Mouse (Mus musculus): ENCODE data around the gene Cckbr.

Gene Cckbr

DNA sequence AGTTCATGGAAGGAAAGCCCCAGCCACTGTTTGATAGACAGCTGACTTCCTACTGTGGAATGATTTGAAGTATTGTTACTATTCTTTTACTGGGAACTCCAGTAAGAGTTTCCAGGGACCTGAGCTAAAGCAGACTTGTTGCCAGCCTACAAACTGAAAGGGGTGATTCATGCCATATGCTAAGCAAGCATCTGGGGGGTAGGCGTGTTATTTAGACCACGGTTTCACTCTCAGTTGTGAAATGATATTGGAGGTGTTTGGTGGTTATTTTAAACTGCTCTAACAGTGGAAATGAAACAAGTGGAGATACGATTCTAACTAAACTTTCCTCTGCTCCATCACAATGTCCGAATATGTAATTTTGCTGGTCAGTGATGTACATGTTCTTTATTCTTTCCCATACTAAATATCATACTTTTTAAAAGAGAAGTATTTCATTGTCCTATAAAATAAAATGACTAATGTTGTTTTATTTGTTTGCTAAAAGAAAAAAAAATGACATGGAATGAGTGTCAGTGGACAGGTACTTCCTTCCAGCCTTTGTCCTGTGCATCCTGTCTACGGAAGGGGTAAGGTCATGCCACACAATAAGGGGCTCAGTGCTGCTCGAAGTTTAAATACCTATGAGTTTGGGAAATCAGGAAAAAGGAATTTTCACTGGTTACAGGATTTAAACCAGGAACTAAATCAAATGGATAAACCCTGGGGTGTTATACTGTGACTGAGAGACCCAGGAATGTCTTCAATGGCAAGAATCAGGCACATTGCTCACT, 61.8 kb downstream of the Cckbr start:
- peak; percentile 67 for DNase-seq (ENCODE audit: low read depth, low spot score)

GRCm38 (mm10) chr7:105497881-105498280, 72.3 kb downstream of the Cckbr start:
- no peak for DNase-seq (ENCODE audit: low read depth, low spot score)

DNA sequence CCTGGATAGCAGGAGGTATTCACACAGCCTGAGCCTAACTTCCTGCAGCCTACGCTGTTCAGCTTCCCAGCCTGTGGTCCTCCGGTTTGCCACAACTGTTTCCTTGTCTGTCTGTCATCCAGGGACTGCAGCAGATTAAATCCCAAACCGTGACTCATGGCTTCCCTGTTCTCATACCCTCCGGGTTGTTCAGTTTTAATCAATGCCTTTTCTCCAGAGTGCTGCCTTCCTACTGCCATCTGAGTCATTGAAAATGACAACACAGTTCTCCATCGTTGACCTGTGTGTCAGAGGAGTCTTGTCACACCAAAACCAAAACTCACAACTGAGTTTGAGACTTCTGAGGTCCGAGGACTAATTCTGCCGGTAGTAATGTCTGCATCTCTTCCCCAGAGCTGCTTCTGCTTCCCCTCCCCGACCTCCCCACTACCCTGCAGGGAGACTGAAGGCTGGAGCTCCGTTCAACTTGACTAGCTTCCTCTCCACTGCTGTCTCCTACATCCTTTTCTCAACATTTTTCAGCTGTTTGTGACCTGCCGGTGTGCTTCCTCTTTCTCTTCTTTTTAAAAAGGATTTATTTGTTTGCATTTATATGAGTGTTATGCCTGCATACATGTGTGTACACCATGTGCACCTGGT, 73.4 kb downstream of the Cckbr start:
- DNase-seq (ENCODE audit: low read depth, low spot score) = peak; percentile 84

DNA sequence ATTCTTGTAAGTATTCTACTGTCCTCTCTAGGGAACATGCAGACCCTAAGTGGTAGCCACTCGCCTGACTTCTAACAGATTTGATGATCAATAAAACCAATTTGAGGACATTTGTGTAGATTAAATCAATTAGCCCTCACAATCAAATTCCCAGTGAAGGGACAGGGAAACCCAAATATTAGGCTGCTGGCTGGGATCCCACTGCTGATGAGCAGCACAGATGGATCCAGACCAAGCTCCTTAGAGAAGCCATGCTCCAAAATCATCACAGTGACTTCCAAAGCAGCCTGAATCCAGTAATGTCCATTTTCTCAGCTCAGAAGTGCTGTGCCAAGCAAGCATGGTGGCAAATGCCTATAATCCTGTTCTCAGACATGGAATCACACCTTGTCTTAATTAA, 74.1 kb downstream of the Cckbr start:
- no peak for DNase-seq (ENCODE audit: low read depth, low spot score)

- peak; percentile 73 for DNase-seq (ENCODE audit: low read depth, low spot score)
These were observed 76.5 kb downstream of the Cckbr start for GRCm38 (mm10) chr7:105501984-105502383.

DNA sequence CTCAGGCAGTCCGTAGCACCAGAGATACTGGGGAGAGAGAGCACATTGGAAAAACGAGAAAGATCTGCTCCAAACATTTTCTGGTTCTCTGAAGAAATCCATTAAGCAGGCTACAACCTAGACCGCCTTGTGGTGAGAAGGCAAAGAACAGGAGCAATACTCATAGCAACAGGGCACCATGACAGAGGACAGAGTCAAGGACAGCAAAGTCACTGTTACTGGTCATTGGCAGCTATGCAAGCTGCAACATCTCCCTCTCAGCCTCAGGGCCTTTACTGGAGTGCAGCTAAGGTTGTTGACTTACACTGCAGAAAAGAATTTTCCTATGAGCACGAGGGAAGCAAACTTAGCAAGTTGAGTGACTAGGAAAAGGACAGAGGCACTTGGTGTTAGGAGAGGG, 81.7 kb downstream of the Cckbr start:
- no peak for DNase-seq (ENCODE audit: low read depth, low spot score)

- no peak for DNase-seq (ENCODE audit: low read depth, low spot score)
These were observed 84.6 kb downstream of the Cckbr start for GRCm38 (mm10) chr7:105510143-105510542.

GRCm38 (mm10) chr7:105513845-105514291, 88.3 kb downstream of the Cckbr start:
- DNase-seq (ENCODE audit: low read depth, low spot score) = peak; percentile 64

GRCm38 (mm10) chr7:105514561-105514960, 89.0 kb downstream of the Cckbr start:
- DNase-seq (ENCODE audit: low read depth, low spot score) = peak; percentile 24

GRCm38 (mm10) chr7:105515178-105515577, 89.6 kb downstream of the Cckbr start:
- DNase-seq (ENCODE audit: low read depth, low spot score) = peak; percentile 50

- DNase-seq (ENCODE audit: low read depth, low spot score) = no peak
These were observed 91.3 kb downstream of the Cckbr start for GRCm38 (mm10) chr7:105516669-105517360.

DNA sequence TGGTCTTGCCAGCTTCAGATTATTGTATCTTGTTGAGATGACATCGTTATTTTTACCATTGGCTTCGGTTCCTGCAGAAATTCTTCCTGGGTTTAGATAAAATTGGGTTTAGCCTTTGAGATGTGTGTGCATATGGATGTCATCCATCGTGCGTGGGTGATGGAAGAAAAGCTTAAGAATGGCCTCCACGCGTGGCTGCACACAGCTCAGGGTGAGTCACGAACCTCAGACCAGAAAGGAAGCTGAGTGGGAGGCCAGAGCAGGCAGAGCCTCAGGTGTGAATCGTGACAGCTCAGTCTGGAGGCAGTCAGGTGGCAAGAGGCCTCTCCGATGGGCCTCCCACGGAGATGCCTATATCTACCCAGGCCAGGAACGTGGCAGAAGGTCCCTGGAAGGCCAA, 93.8 kb downstream of the Cckbr start:
- DNase-seq (ENCODE audit: low read depth, low spot score) = peak; percentile 19

- peak; percentile 9 for DNase-seq (ENCODE audit: low read depth, low spot score)
These were observed 94.2 kb downstream of the Cckbr start for GRCm38 (mm10) chr7:105519771-105520170.

DNA sequence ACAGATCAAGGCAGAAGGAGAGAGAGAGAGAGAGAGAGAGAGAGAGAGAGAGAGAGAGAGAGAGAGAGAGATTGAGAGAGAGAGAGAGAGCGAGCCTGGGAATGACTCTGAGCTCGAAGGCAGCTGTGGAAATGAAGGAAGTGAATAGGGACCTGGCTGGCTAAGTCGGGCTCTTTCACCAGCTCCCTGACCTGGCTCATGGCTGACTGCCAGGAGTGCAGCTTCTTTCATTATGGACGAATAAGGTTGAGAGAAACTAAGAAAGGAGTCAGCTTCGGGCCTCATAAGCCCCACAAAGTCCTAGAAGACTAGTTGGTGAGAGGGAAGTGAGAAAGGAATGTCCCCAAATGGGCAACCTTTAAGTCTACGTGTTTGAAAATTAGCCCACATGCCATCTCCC, 94.7 kb downstream of the Cckbr start:
- peak; percentile 17 for DNase-seq (ENCODE audit: low read depth, low spot score)

Measured in 3T3-L1 (cell line).